Mouse (Mus musculus): ENCODE results near the gene Pde9a. TPM values are rescaled to one million over a fixed set of nuclear protein-coding genes. Genes with fewer than 3 reads are reported as not detected.

The Pde9a gene
- polyA plus RNA-seq, 1 experiment from 2014 or later = 7.3 TPM

GRCm38 (mm10) chr17:31433978-31434797 is 48.2 kb downstream of the Pde9a start:
- H3K4me3 ChIP-seq = 0 out of 2 replicates have a peak overlapping the region, but pooled peaks have one; percentile 4
- peaks cover 8% of the 10 kb centered on the region for H3K9me3 ChIP-seq
- 16% methylated on average over 16 of the region's 16 CpGs for WGBS
- H3K27me3 ChIP-seq (replicated peaks) = 0 out of 2 replicates have a peak, but pooled peaks cover 7% of the 10 kb centered on the region
- H3K27ac ChIP-seq (replicated peaks) = no peak overlapping the region
- H3K4me1 ChIP-seq = peaks cover 30% of the 10 kb centered on the region
- peak overlapping the region; percentile 50 for H3K4me2 ChIP-seq
- H3K9ac ChIP-seq = peak overlapping the region; percentile 57
- H3K36me3 ChIP-seq = 0 out of 2 replicates have a peak, but pooled peaks cover 5% of the 10 kb centered on the region
- ATAC-seq (ENCODE audit: extremely low read depth, insufficient number of reproducible peaks, low FRiP score, low TSS enrichment) = no peak

GRCm38 (mm10) chr17:31434825-31435325 is 48.9 kb downstream of the Pde9a start:
- no peaks in the 10 kb centered on the region for H3K36me3 ChIP-seq
- H3K27me3 ChIP-seq (replicated peaks) = 0 out of 2 replicates have a peak, but pooled peaks cover 7% of the 10 kb centered on the region
- peak overlapping the region; percentile 50 for H3K4me2 ChIP-seq
- H3K9me3 ChIP-seq = peaks cover under 1% of the 10 kb centered on the region; the same call in 1 of the 2 replicates
- peak overlapping the region; percentile 57 for H3K9ac ChIP-seq
- ATAC-seq (ENCODE audit: extremely low read depth, insufficient number of reproducible peaks, low FRiP score, low TSS enrichment) = no peak
- 0 out of 2 replicates have a peak overlapping the region, but pooled peaks have one; percentile 4 for H3K4me3 ChIP-seq
- peaks cover 30% of the 10 kb centered on the region for H3K4me1 ChIP-seq
- 17% methylated on average over 8 of the region's 8 CpGs for WGBS
- H3K27ac ChIP-seq (replicated peaks) = no peak overlapping the region

- Histone ChIP-seq H3K9me3 (no peaks in the 10 kb centered on the region), H3K4me3 (no peak overlapping the region), H3K4me2 (no peak overlapping the region), H3K9ac (no peak overlapping the region), H3K27ac (replicated peaks) (no peak overlapping the region), H3K4me1 (peaks cover 30% of the 10 kb centered on the region), H3K36me3 (no peaks in the 10 kb centered on the region), H3K27me3 (replicated peaks) (0 out of 2 replicates have a peak, but pooled peaks cover 7% of the 10 kb centered on the region)
- 64% methylated on average over 13 of the region's 13 CpGs for WGBS
- ATAC-seq (ENCODE audit: extremely low read depth, insufficient number of reproducible peaks, low FRiP score, low TSS enrichment) = no peak
Measured at GRCm38 (mm10) chr17:31435934-31436813, 50.2 kb downstream of the Pde9a start.

GRCm38 (mm10) chr17:31436814-31437406 is 50.9 kb downstream of the Pde9a start:
- Histone ChIP-seq H3K27me3 (replicated peaks) (0 out of 2 replicates have a peak, but pooled peaks cover 7% of the 10 kb centered on the region), H3K36me3 (no peaks in the 10 kb centered on the region), H3K4me2 (no peak overlapping the region), H3K4me3 (no peak overlapping the region), H3K9ac (no peak overlapping the region), H3K9me3 (no peaks in the 10 kb centered on the region), H3K4me1 (peaks cover 30% of the 10 kb centered on the region), H3K27ac (replicated peaks) (no peak overlapping the region)
- ATAC-seq (ENCODE audit: extremely low read depth, insufficient number of reproducible peaks, low FRiP score, low TSS enrichment) = no peak
- 70% methylated on average over 5 of the region's 5 CpGs for WGBS

GRCm38 (mm10) chr17:31437482-31437881 is 51.5 kb downstream of the Pde9a start:
- H3K4me2 ChIP-seq = no peak overlapping the region
- no peak overlapping the region for H3K27ac ChIP-seq (replicated peaks)
- no peak overlapping the region for H3K9ac ChIP-seq
- no peaks in the 10 kb centered on the region for H3K9me3 ChIP-seq
- WGBS = 88% methylated on average over 9 of the region's 9 CpGs
- H3K4me3 ChIP-seq = no peak overlapping the region
- peaks cover 33% of the 10 kb centered on the region for H3K4me1 ChIP-seq
- ATAC-seq (ENCODE audit: extremely low read depth, insufficient number of reproducible peaks, low FRiP score, low TSS enrichment) = no peak
- H3K36me3 ChIP-seq = no peaks in the 10 kb centered on the region
- 0 out of 2 replicates have a peak, but pooled peaks cover 7% of the 10 kb centered on the region for H3K27me3 ChIP-seq (replicated peaks)

- Histone ChIP-seq H3K27me3 (replicated peaks) (0 out of 2 replicates have a peak, but pooled peaks cover under 1% of the 10 kb centered on the region), H3K4me2 (no peak overlapping the region), H3K9ac (no peak overlapping the region), H3K36me3 (no peaks in the 10 kb centered on the region), H3K4me1 (peaks cover 25% of the 10 kb centered on the region), H3K9me3 (no peaks in the 10 kb centered on the region), H3K4me3 (no peak overlapping the region), H3K27ac (replicated peaks) (no peak overlapping the region)
- no peak for ATAC-seq (ENCODE audit: extremely low read depth, insufficient number of reproducible peaks, low FRiP score, low TSS enrichment)
- 88% methylated on average over 4 of the region's 4 CpGs for WGBS
Measured at GRCm38 (mm10) chr17:31439978-31440377, 54.0 kb downstream of the Pde9a start.

- no peak for ATAC-seq (ENCODE audit: extremely low read depth, insufficient number of reproducible peaks, low FRiP score, low TSS enrichment)
- peaks cover 24% of the 10 kb centered on the region for H3K4me1 ChIP-seq
- H3K36me3 ChIP-seq = no peaks in the 10 kb centered on the region
- H3K4me3 ChIP-seq = no peak overlapping the region
- no peaks in the 10 kb centered on the region; the same call in 1 of the 2 replicates for H3K27me3 ChIP-seq (replicated peaks)
- no peaks in the 10 kb centered on the region for H3K9me3 ChIP-seq
- H3K27ac ChIP-seq (replicated peaks) = no peak overlapping the region
- no peak overlapping the region for H3K9ac ChIP-seq
- WGBS = 30% methylated on average over 8 of the region's 8 CpGs
- no peak overlapping the region for H3K4me2 ChIP-seq
Measured at GRCm38 (mm10) chr17:31442513-31442912, 56.5 kb downstream of the Pde9a start.

- Histone ChIP-seq H3K27ac (replicated peaks) (no peak overlapping the region), H3K4me3 (no peak overlapping the region), H3K27me3 (replicated peaks) (no peaks in the 10 kb centered on the region; the same call in 1 of the 2 replicates), H3K4me1 (peaks cover 24% of the 10 kb centered on the region), H3K9me3 (no peaks in the 10 kb centered on the region), H3K9ac (no peak overlapping the region), H3K4me2 (no peak overlapping the region), H3K36me3 (no peaks in the 10 kb centered on the region)
- 63% methylated on average over 7 of the region's 7 CpGs for WGBS
- ATAC-seq (ENCODE audit: extremely low read depth, insufficient number of reproducible peaks, low FRiP score, low TSS enrichment) = no peak
Measured at GRCm38 (mm10) chr17:31444251-31444650, 58.2 kb downstream of the Pde9a start.

- ATAC-seq (ENCODE audit: extremely low read depth, insufficient number of reproducible peaks, low FRiP score, low TSS enrichment) = no peak
- Histone ChIP-seq H3K9ac (no peak overlapping the region), H3K4me3 (no peak overlapping the region), H3K36me3 (no peaks in the 10 kb centered on the region), H3K27me3 (replicated peaks) (no peaks in the 10 kb centered on the region; the same call in 1 of the 2 replicates), H3K27ac (replicated peaks) (0 out of 2 replicates have a peak overlapping the region, but pooled peaks have one; percentile 12), H3K4me1 (peaks cover 24% of the 10 kb centered on the region), H3K4me2 (no peak overlapping the region), H3K9me3 (no peaks in the 10 kb centered on the region)
- WGBS = 44% methylated on average over 7 of the region's 7 CpGs
Measured at GRCm38 (mm10) chr17:31445061-31445731, 59.2 kb downstream of the Pde9a start.

GRCm38 (mm10) chr17:31447766-31448165 is 61.8 kb downstream of the Pde9a start:
- no peak for ATAC-seq (ENCODE audit: extremely low read depth, insufficient number of reproducible peaks, low FRiP score, low TSS enrichment)
- Histone ChIP-seq H3K27me3 (replicated peaks) (no peaks in the 10 kb centered on the region; the same call in 1 of the 2 replicates), H3K9me3 (no peaks in the 10 kb centered on the region), H3K4me3 (no peak overlapping the region), H3K4me2 (no peak overlapping the region), H3K36me3 (no peaks in the 10 kb centered on the region), H3K4me1 (peaks cover 17% of the 10 kb centered on the region), H3K9ac (no peak overlapping the region), H3K27ac (replicated peaks) (no peak overlapping the region)
- WGBS = 65% methylated on average over 5 of the region's 5 CpGs

Measured in heart, embryonic 13.5 days (tissue).